Mouse (Mus musculus): ENCODE data around the gene Chrnb1. TPM values are rescaled to one million over a fixed set of nuclear protein-coding genes. Genes with fewer than 3 reads are reported as not detected.

The Chrnb1 gene
- polyA plus RNA-seq, 1 experiment from 2014 or later = 1.4 TPM

- no peak for DNase-seq (ENCODE audit: low spot score)
- H3K4me1 ChIP-seq (replicated peaks; ENCODE audit: control insufficient read depth, insufficient read depth, low read length) = no peaks in the 10 kb centered on the region
- H3K4me3 ChIP-seq (ENCODE audit: low read depth, low read length) = no peak overlapping the region
- no peaks in the 10 kb centered on the region for H3K9me3 ChIP-seq (ENCODE audit: control insufficient read depth, low read length)
- ATAC-seq (replicated peaks; ENCODE audit: low FRiP score) = no peak
- peaks cover 40% of the 10 kb centered on the region for H3K27me3 ChIP-seq (replicated peaks; ENCODE audit: control insufficient read depth, insufficient read depth, low read length)
- H3K4me2 ChIP-seq = no peak overlapping the region
- H3K9ac ChIP-seq (ENCODE audit: low read depth, low read length) = no peak overlapping the region
- H3K36me3 ChIP-seq (ENCODE audit: control insufficient read depth, insufficient read depth, low read length) = no peaks in the 10 kb centered on the region
- H3K27ac ChIP-seq (ENCODE audit: low read depth, low read length) = no peak overlapping the region
- 64% methylated on average over 10 of the region's 10 CpGs for WGBS
Observed at GRCm38 (mm10) chr11:69775716-69776115, 20.0 kb downstream of the Chrnb1 start.

- Histone ChIP-seq H3K4me3 (ENCODE audit: low read depth, low read length) (no peak overlapping the region), H3K9me3 (ENCODE audit: control insufficient read depth, low read length) (no peaks in the 10 kb centered on the region), H3K27ac (ENCODE audit: low read depth, low read length) (no peak overlapping the region), H3K9ac (ENCODE audit: low read depth, low read length) (no peak overlapping the region), H3K4me2 (no peak overlapping the region), H3K27me3 (replicated peaks; ENCODE audit: control insufficient read depth, insufficient read depth, low read length) (peaks cover 32% of the 10 kb centered on the region), H3K36me3 (ENCODE audit: control insufficient read depth, insufficient read depth, low read length) (no peaks in the 10 kb centered on the region), H3K4me1 (replicated peaks; ENCODE audit: control insufficient read depth, insufficient read depth, low read length) (no peaks in the 10 kb centered on the region)
- 43% methylated on average over 5 of the region's 5 CpGs for WGBS
- ATAC-seq (replicated peaks; ENCODE audit: low FRiP score) (no peak), DNase-seq (ENCODE audit: low spot score) (no peak)
Observed at GRCm38 (mm10) chr11:69774961-69775360, 20.8 kb downstream of the Chrnb1 start.

GRCm38 (mm10) chr11:69767625-69767909 is 28.2 kb downstream of the Chrnb1 start:
- peak overlapping the region; percentile 96 for H3K4me2 ChIP-seq
- ATAC-seq (replicated peaks; ENCODE audit: low FRiP score) (no peak), DNase-seq (ENCODE audit: low spot score) (no peak)
- H3K4me3 ChIP-seq (ENCODE audit: low read depth, low read length) = peak overlapping the region; percentile 87; the same call in 1 of the 2 replicates
- H3K9me3 ChIP-seq (ENCODE audit: control insufficient read depth, low read length) = no peaks in the 10 kb centered on the region
- no peaks in the 10 kb centered on the region for H3K36me3 ChIP-seq (ENCODE audit: control insufficient read depth, insufficient read depth, low read length)
- peaks cover 14% of the 10 kb centered on the region for H3K4me1 ChIP-seq (replicated peaks; ENCODE audit: control insufficient read depth, insufficient read depth, low read length)
- 64% methylated on average over 4 of the region's 4 CpGs for WGBS
- H3K27me3 ChIP-seq (replicated peaks; ENCODE audit: control insufficient read depth, insufficient read depth, low read length) = no peaks in the 10 kb centered on the region
- no peak overlapping the region; the same call in 1 of the 2 replicates for H3K9ac ChIP-seq (ENCODE audit: low read depth, low read length)
- H3K27ac ChIP-seq (ENCODE audit: low read depth, low read length) = no peak overlapping the region

- Histone ChIP-seq H3K36me3 (ENCODE audit: control insufficient read depth, insufficient read depth, low read length) (no peaks in the 10 kb centered on the region), H3K4me3 (ENCODE audit: low read depth, low read length) (peak overlapping the region; percentile 87), H3K27me3 (replicated peaks; ENCODE audit: control insufficient read depth, insufficient read depth, low read length) (no peaks in the 10 kb centered on the region), H3K9me3 (ENCODE audit: control insufficient read depth, low read length) (no peaks in the 10 kb centered on the region), H3K27ac (ENCODE audit: low read depth, low read length) (no peak overlapping the region), H3K9ac (ENCODE audit: low read depth, low read length) (peak overlapping the region; percentile 7; the same call in 1 of the 2 replicates), H3K4me1 (replicated peaks; ENCODE audit: control insufficient read depth, insufficient read depth, low read length) (peaks cover 14% of the 10 kb centered on the region), H3K4me2 (peak overlapping the region; percentile 96)
- 64% methylated on average over 13 of the region's 13 CpGs for WGBS
- DNase-seq (ENCODE audit: low spot score) (no peak), ATAC-seq (replicated peaks; ENCODE audit: low FRiP score) (no peak)
Observed at GRCm38 (mm10) chr11:69766872-69767624, 28.7 kb downstream of the Chrnb1 start.

- peak overlapping the region; percentile 89 for H3K9ac ChIP-seq (ENCODE audit: low read depth, low read length)
- peaks cover 14% of the 10 kb centered on the region for H3K4me1 ChIP-seq (replicated peaks; ENCODE audit: control insufficient read depth, insufficient read depth, low read length)
- H3K36me3 ChIP-seq (ENCODE audit: control insufficient read depth, insufficient read depth, low read length) = no peaks in the 10 kb centered on the region
- DNase-seq (ENCODE audit: low spot score) (peak; percentile 74), ATAC-seq (replicated peaks; ENCODE audit: low FRiP score) (peak; percentile 78)
- H3K27me3 ChIP-seq (replicated peaks; ENCODE audit: control insufficient read depth, insufficient read depth, low read length) = no peaks in the 10 kb centered on the region
- peak overlapping the region; percentile 87 for H3K4me3 ChIP-seq (ENCODE audit: low read depth, low read length)
- WGBS = 1% methylated on average over 29 of the region's 37 CpGs
- no peaks in the 10 kb centered on the region for H3K9me3 ChIP-seq (ENCODE audit: control insufficient read depth, low read length)
- H3K27ac ChIP-seq (ENCODE audit: low read depth, low read length) = peak overlapping the region; percentile 85
- H3K4me2 ChIP-seq = peak overlapping the region; percentile 96
Observed at GRCm38 (mm10) chr11:69766126-69766609, 29.6 kb downstream of the Chrnb1 start.

- Histone ChIP-seq H3K9ac (ENCODE audit: low read depth, low read length) (peak within 1 kb of the TSS; percentile 89), H3K27ac (ENCODE audit: low read depth, low read length) (peak within 1 kb of the TSS; percentile 85), H3K4me1 (replicated peaks; ENCODE audit: control insufficient read depth, insufficient read depth, low read length) (peaks cover 17% of the 10 kb centered on the region), H3K27me3 (replicated peaks; ENCODE audit: control insufficient read depth, insufficient read depth, low read length) (no peaks in the 10 kb centered on the region), H3K9me3 (ENCODE audit: control insufficient read depth, low read length) (no peaks in the 10 kb centered on the region), H3K36me3 (ENCODE audit: control insufficient read depth, insufficient read depth, low read length) (no peaks in the 10 kb centered on the region), H3K4me2 (peak within 1 kb of the TSS; percentile 96), H3K4me3 (ENCODE audit: low read depth, low read length) (peak within 1 kb of the TSS; percentile 87)
- peak; percentile 60 for ATAC-seq (replicated peaks; ENCODE audit: low FRiP score)
- 27% methylated on average over 35 of the region's 55 CpGs for WGBS
- no peak for DNase-seq (ENCODE audit: low spot score)
Observed at GRCm38 (mm10) chr11:69765221-69766125, 30.3 kb downstream of the Chrnb1 start, which contains the start of gene Zbtb4. TSS of gene Zbtb4 (plus strand) at chr11:69765912.

- no peaks in the 10 kb centered on the region for H3K27me3 ChIP-seq (replicated peaks; ENCODE audit: control insufficient read depth, insufficient read depth, low read length)
- no peak overlapping the region for H3K4me3 ChIP-seq (ENCODE audit: low read depth, low read length)
- H3K4me2 ChIP-seq = no peak overlapping the region
- no peak for ATAC-seq (replicated peaks; ENCODE audit: low FRiP score)
- no peak for DNase-seq (ENCODE audit: low spot score)
- H3K27ac ChIP-seq (ENCODE audit: low read depth, low read length) = no peak overlapping the region
- 65% methylated on average over 7 of the region's 7 CpGs for WGBS
- no peaks in the 10 kb centered on the region for H3K9me3 ChIP-seq (ENCODE audit: control insufficient read depth, low read length)
- no peak overlapping the region for H3K9ac ChIP-seq (ENCODE audit: low read depth, low read length)
- H3K36me3 ChIP-seq (ENCODE audit: control insufficient read depth, insufficient read depth, low read length) = no peaks in the 10 kb centered on the region
- H3K4me1 ChIP-seq (replicated peaks; ENCODE audit: control insufficient read depth, insufficient read depth, low read length) = peaks cover 26% of the 10 kb centered on the region
Observed at GRCm38 (mm10) chr11:69763551-69763950, 32.2 kb downstream of the Chrnb1 start.

- Histone ChIP-seq H3K27ac (ENCODE audit: low read depth, low read length) (no peak within 1 kb of the TSS; the same call in 1 of the 2 replicates), H3K4me1 (replicated peaks; ENCODE audit: control insufficient read depth, insufficient read depth, low read length) (peaks cover 22% of the 10 kb centered on the region), H3K9me3 (ENCODE audit: control insufficient read depth, low read length) (no peaks in the 10 kb centered on the region), H3K27me3 (replicated peaks; ENCODE audit: control insufficient read depth, insufficient read depth, low read length) (no peaks in the 10 kb centered on the region), H3K36me3 (ENCODE audit: control insufficient read depth, insufficient read depth, low read length) (no peaks in the 10 kb centered on the region), H3K9ac (ENCODE audit: low read depth, low read length) (peak within 1 kb of the TSS; percentile 27; the same call in 1 of the 2 replicates), H3K4me2 (no peak within 1 kb of the TSS), H3K4me3 (ENCODE audit: low read depth, low read length) (no peak within 1 kb of the TSS)
- WGBS = 63% methylated on average over 1 of the region's 1 CpGs
- DNase-seq (ENCODE audit: low spot score) (no peak), ATAC-seq (replicated peaks; ENCODE audit: low FRiP score) (no peak)
Observed at GRCm38 (mm10) chr11:69761868-69762267, 33.9 kb downstream of the Chrnb1 start, which contains the start of gene Slc35g3. TSS of gene Slc35g3 (minus strand) at chr11:69761968.
